Mouse (Mus musculus) heart, postnatal 14 days (tissue): Measurements from ENCODE around the gene Tmtc4. TPM values are rescaled to one million over a fixed set of nuclear protein-coding genes. Genes with fewer than 3 reads are reported as not detected.

ENCODE experiments used
- DNase-seq, 2 experiments: peaks; one replicate each; pipeline ENCODE4 v3.0.0; 2021 to 2022
- intact Hi-C: fragments of 180-260 bp; cut with DNase I; formaldehyde crosslinking; loops from one replicate; pipeline ENCODE4 v1.15.1; 2025
- total RNA-seq, 2 experiments: library from RNA; stranded (reverse); gene quantifications; 2 replicates each; pipeline ENCODE4 v1.2.3; 2021

Gene Tmtc4
- total RNA-seq, 2 experiments from 2014 or later: 11.1 to 12.0 TPM

DNA sequence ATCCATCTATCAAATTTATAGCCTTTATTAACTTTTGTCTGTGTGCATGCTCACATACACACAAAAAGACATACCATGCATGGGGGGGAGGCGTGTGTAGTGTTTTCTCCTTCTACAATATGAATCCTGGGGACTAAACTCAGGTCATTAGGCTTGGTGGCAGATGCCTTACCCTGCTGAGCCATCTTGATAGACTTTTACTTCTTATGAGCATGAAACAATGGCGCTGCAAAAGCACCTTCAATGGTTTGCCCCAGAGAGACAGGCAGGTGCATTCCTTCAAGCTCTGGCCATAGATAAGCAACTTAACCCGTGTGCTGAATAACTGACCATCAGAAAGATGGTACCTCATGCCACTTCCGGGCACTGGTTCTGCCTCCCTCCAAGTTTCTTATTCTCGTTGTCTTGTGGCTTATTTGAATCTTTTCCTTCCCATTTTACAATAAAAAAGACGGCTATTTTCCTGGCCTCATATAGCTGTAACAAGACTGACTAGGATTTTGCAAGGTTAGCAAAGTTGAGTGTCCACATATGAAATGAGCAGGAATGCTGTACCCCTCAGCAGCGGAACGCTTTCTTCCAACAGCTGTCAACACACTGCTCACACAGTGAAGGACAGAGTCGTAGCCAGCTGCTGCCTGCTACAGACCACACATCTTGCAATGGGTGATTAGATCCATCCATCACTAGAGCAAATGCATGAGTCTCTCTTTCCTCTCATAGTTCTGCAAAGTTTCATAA is 6.6 kb downstream of the Tmtc4 start:
- no peak for DNase-seq
- intact Hi-C loops: no loop called here

DNA sequence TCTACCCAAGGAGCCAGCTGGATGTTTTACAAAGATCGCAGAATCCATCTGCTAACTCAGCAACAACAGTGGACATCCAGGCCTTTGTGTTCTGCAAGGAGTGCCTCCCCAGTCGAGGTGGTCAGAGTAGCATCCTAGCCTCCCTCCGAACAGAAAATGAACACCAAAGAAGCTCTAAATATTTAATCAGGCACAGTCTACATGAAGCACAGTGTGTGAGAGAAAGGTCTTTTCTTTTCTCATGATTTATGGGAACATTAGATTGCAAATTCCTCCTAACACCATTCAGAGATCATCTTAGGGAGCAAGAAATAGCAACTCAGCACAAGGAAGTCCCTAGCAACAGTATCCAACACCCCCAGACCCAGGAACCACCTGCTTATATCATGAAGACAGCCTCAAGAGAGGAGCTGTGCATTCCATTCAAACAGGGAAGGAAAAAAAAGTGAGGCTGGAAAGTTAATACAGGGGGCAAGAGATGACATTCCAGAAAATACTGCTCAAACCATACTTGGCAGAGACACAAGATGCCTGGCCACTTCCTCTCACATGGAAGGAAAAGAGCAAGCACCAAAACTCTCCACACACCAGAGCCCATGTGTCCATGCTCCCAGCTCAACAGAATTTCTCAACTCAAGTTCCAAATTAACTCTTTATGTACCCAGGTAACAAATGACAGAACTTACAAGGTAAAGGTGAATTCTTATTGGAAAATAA is 8.8 kb downstream of the Tmtc4 start:
- intact Hi-C loops: no loop called here
- no peak for DNase-seq

DNA sequence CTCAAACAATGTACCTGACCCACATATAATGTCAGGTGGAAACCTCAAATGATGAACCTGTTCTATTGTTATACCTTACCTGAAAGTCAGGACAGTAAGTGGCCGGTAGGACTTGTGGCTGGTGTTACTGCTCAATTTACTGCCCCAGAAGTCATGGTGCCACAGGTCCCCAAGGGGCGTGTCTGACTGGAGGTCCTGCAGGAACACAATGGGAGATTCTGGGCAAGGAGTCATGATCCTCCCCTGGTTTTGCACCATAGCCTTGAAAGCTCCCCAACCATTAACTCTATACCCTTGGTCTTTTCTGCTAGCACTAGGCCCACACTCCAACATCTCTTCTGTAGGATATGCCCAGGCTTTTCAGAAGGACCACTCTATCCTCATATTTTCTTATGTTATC is 10.7 kb downstream of the Tmtc4 start:
- intact Hi-C loops: no loop called here
- DNase-seq: no peak

DNA sequence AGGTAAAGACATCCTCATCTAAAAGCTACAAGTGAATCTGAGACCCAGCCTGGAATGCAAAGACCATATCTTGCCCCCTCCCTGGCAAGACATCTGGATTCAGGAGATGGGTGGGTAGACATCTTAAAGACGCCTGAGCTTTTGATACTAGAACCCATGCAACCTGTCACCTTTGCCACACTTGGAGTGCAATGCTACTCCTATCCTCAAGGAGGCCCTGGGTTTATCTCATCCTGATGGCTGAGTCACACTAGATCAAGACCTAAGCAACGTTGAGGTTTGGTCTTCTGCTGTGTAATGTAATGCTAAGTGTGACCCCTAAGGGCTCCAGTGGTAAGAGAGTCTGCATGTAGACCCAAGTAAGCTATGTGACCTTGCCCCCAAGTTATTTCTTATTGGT is 15.8 kb downstream of the Tmtc4 start:
- intact Hi-C loops: no loop called here
- no peak for DNase-seq

DNA sequence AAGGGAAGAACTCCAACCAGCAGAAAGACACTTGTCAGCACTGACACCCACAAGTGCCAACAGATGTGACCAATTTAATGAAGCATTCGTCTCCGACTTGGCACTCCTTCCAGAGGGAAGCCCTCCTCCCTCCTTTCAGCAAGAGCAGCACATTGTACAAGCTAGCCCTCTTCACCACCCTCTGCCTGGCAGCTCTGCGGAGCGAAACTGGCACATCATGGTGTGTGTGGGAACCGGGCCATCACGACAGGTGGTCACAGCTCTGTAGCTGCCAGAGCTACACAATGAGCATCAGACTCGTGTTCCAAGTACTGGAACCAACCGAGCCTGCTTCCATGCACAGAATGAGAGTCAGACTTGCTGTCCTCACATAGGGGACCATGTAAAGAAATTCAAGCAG is 25.9 kb downstream of the Tmtc4 start:
- peak; percentile 10 to 40 for DNase-seq
- intact Hi-C loops: loop anchor here (10.0 kb wide), 1 partner anchor 397 kb away; no protein-coding TSS in a partner anchor

DNA sequence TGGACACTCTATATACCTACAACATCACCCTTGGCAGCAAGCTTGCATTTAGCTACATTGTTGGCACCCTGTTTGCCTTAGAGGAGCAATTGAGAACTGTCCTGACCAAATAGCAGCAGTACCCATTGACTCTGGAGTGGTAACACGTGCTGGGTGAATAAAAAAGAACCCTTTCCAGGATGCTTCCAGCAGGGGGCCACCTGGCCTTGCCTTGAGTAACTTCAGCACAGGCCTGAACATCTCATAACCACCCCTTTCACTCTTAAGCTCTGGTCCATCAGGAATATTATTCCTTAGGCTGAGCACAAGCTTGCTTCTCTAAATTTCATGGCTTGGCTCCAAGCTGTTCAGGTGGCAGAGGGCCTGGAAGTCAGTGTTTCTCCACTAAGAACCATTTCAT is 30.5 kb downstream of the Tmtc4 start:
- intact Hi-C loops: loop anchor here (1.0 to 10.0 kb wide), 3 partner anchors 287 to 401 kb away; no protein-coding TSS in a partner anchor
- DNase-seq: peak; percentile 45 to 51

DNA sequence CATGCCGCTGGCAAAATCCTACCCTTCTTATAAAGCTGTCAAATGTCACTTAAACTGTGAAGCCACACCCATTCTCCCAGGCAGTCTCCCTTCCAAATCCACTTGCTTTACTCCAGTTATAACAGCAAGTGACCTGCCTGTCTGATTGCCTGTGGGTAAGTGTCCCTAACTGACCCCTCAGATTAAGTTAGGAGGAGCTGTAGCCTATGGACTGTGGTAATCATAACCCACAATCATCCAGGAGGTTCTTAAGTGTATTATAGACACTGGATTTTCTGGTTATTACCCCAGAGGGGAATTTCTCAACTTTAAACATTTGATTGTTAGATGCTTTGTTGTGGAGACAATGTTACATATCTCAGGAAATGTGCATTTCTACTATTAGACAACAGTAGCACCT is 31.3 kb downstream of the Tmtc4 start:
- intact Hi-C loops: loop anchor here (2.0 to 10.0 kb wide), 2 partner anchors 288 to 402 kb away; no protein-coding TSS in a partner anchor
- DNase-seq: no peak

DNA sequence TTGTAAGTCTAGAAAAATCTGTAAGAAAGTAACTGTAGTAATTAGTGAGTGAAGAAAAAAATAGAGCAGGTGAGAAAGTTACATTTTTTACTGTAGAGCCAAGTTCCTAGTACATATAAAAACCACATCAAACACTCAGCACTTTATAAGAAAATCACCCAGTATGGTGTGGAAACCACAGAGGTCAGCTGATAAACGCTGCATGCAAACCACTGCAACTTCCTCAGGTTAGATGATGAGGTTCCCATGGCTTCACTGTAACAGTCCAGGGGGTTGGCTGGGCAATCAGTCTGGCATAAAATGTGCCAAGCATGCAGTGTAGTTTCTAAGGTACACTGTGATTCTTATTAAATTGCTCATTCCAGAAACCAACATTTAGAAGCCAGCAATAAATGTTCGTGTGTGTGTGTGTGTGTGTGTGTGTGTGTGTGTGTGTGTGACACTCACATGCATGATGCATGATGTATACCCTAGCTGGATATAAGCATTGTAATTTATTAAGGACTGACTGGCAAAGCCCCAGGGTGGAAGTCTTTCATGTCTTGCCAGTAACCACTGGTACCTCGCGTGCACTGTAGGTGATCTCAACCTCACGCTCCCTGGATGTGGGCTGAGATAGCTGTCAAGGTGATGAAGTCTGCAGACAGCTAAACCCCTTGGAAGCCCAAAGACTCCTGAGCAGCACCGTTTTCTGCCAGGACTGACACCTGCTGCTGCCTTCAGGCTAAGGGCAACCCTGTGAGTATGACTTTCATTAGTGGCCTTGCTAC is 32.0 kb downstream of the Tmtc4 start:
- no peak for DNase-seq
- intact Hi-C loops: loop anchor here (2.0 to 10.0 kb wide), 2 partner anchors 289 to 403 kb away; no protein-coding TSS in a partner anchor

DNA sequence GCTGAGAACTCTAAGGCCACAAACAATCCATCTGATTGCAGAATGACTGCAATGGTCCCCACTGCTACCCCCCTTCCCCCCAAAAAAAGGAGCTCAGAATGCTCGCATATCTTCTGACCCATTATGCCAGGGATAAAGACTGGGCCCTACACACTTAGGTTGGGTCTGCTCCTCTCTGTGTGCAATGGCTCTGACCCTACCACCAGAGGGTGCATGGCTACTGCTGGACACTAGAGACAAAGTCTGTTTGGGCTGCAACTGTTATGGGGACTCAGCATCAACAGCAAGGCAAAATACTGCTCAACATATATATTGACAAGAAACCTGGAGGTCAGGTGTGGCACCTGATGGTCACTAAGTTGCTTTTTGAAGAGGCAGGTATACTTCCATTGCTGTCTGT is 32.9 kb downstream of the Tmtc4 start:
- no peak for DNase-seq
- intact Hi-C loops: loop anchor here (10.0 kb wide), 1 partner anchor 404 kb away; no protein-coding TSS in a partner anchor

DNA sequence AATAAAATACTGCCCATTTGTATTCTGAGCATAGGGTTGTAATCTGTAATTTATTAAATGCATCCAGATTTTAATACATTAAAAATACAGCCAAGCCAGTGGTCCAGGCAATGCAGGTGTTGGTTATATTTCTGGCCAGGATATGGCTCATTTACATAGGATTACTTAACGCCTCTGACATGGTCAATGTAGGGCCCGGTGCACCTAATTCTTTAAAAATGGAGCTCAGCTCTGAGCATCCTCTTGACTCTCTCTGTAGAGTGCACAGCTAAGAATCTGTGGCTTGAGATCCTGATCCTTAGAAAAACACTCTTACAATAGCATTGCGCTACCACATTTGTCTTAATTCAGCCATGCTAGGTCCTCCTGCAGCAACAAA is 40.4 kb downstream of the Tmtc4 start:
- intact Hi-C loops: no loop called here
- no peak for DNase-seq

DNA sequence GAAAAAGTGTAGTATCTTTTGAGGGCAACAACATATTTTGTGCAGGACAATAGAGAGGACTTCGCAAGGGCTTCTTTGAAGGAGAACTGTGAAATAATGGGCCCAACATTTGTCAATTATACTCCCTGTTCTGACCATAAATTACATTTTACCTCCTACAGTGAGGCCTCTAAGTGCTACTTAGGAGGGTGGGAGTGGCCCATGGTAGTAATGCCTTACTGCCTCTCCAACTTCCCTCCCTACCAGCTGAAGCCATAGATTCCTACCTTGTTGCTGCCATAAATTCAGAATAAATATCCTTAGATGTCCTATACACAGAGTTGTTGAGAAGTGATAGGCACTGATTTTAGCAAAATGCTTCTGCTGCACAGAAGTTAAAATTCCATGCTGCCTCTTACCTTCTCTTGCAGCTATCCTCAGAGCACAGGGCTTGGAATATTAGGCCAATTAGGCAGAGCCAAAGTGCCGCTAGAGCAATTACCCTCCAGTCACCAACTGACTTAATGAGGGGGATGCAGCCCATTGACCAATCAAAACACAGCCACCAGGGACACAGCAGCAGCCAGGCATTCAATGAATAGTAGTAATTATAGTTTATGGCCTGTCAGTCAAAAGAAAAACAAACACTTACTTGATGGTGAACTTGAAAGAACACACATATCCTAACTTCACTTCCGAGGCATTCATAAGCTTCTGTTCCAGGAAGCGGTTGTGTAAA is 40.9 kb downstream of the Tmtc4 start:
- intact Hi-C loops: no loop called here
- DNase-seq: no peak

DNA sequence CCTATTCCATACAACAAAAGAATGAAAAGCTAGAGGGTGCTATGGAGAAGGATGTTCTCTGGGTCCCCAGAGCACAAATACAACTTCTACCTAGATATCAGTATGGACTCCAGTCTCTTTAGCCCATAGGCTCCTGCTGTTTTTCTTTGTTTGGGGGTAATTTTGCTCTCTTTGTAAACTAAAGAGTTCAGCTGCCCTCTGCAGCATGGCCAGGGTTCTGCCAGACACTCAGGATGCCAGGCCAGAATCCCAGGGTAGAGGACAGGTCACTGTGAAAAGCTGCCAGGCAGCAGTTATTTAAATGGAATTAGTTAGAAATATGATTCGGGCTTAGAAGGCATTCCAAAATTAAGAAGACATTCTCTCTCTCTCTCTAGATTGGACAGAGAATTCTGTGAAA is 47.4 kb downstream of the Tmtc4 start:
- intact Hi-C loops: no loop called here
- DNase-seq: no peak

DNA sequence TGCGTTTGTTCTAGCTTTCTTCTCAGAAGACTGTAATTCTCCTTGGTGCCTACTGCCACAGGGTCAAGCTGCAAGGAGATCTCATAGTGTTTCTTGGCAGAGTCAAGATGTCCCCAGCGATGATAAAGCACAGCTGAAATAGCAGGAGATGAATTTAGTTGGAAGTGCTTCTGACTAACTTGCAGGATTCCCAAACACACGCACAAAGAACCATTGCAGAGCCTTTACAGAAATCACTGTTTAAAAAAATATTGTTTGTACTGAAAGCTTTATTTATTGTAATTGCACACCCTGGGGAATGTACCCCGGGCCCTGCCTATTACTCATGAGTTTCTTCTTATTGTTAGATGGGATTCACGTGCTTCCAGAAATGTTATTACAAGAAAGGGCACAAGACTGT is 63.8 kb downstream of the Tmtc4 start:
- intact Hi-C loops: no loop called here

DNA sequence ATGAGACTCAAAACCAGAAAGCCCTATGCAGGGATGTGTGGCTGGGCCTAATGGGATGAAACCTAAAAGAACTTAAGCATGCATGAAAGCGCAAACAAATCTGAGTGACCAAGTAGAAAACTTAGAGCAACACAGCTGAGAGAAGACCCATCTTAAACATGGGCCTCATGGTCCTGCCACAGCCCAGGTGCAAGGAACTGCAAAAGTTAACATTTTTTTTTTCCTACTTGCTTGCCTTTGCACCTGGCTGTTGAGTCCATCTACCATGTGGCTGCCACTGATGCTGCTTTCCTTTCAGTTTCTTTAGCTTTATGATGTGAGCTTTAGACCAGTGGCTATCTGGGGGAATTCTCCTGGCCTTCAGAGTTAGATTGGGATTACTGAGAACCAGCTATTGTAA is 66.2 kb downstream of the Tmtc4 start:
- no peak for DNase-seq
- intact Hi-C loops: no loop called here

More for the DNA sequence above, 63.8 kb downstream of the Tmtc4 start:
- DNase-seq: no peak

DNA sequence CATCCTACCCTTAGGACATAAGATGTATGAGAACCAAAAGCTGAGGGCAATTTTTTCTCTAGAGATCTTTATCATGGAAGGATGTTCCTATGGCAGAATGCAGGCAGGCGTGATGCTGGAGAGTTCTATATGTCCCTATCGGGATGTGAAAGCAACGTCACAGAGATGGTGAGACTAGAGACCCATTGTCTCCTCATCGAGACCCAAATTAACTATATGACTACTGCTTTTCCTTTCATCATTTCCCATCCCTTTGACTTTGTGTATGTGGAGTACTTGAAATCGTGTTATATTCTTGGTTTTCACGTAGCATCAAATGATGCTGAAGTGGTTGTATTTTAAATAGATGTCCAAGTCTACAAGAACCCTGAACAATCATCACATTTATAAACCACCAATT is 70.2 kb downstream of the Tmtc4 start, which contains the start of gene Ggact:
Gene Ggact (minus strand): TSS at position 101 of the 400 bp plus-strand sequence.
- DNase-seq: no peak
- intact Hi-C loops: no loop called here

DNA sequence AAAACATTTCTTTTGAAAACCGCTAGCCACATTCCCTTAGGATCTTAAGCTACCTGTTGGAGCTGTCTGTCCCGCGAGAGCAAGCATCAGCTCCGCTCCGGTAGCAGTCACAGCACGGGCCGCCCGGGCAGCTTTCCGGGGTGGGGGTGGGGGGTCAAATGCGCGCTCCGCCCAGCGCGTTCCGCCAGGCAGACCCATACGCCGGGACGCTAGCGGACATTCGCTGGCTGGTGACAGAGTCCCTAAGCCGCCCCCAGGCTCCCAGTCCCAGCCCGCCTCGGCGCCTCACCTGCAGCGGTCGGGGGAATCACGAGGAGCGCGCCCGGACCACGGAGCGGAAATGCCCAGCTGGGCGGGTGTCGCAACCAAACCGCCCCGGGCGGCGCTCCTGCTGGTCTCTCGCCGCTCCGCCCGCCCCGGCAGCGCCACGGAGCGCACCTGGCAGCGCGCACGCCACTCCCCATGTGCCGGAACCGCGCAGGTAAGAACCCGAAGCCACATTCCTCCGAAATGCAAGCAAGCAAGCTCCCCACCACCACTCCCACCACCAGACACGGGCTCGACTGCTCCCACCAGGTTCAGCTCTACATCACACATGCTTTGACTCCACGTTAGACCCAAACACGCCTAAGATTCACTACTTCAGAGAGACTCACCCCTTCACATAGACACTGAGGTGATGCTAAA is 70.9 kb downstream of the Tmtc4 start:
- peak; percentile 68 to 73 for DNase-seq
- intact Hi-C loops: no loop called here

DNA sequence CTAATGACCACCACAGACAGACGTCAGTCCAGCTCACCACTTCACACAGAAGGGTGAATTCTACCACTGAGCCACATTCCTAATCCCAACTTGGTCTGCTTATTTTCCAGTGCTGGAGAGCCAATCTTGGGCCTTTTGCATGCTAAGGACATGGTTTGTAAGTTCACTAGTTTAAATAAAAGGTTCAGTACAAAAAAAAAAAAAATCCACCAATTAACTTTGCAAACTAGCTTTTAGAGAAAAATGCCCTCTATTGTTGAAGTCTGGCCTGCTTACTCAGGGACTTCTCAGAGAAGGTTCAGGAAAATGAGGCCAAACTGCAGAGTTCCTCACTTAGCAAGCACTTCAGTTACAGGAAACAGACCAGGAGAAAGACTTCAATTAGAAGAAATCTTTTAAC is 71.7 kb downstream of the Tmtc4 start:
- intact Hi-C loops: no loop called here
- DNase-seq: no peak

DNA sequence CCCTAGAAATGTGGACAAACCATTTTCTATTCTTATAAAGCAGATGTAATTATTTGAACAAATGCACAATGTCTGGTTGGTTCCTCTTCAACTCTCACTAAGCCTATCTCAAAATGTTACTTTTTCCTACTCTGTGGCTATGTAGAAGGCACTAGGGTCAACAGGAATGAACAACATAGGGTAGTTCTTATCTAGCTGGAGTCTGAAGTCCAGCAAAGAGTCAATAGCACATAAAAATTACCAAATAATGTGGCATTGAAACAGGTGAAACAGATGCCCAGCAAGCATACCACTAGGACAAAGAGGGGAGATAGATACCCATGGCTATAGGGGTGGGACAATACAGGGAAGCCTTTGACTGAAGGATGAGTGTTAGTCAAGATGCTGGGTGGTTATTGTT is 72.6 kb downstream of the Tmtc4 start:
- DNase-seq: no peak
- intact Hi-C loops: no loop called here

DNA sequence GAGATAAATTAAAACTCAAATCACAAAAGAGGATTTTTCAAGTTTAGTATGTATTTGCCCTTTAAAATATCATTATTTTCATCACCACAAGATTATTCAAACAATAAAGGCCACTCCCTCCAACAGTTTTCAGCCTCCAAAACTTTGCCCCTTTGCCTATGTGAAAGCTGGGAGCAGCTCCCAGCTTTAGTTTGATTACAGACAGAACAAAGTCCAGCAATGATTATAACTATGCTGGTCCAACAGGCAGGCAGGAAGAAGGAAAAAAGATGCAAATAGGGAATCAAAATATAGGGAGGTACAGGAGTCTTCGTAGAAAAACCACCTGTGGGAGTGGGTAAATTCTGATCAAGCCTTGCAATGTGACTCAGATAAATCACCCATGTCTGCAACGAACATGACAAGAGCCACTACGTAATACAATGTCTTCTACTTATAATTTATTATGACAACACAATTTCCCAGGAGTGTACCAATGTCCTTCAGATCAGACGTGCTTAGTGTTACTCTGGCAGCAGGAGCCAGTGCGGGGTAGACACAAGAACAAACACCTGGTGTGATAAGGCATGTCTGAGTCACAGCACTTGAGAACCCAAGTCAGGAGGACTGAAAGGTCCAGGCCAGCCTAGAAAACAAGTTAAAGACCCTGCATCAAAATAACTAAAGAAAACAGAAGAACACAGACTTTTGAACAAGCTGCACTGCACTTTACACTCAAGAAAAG is 74.3 kb downstream of the Tmtc4 start:
- no peak for DNase-seq
- intact Hi-C loops: no loop called here
